Mouse (Mus musculus): ENCODE measurements at regions not wholly inside any gene's neighbourhood (a gene's known extent, or its start where the extent isn't known, plus 50 kb on each side); places are given as distances from the start of the nearest gene placed in this dataset.

GRCm38 (mm10) chr5:11983452-11983851, 65.6 kb downstream of the 4933402N22Rik start:
- DNase-seq, result no peak
- intact Hi-C loops (cut with DNase I), result no loop called here

GRCm38 (mm10) chr5:11989140-11989539, 71.3 kb downstream of the 4933402N22Rik start:
- intact Hi-C loops (cut with DNase I), result no loop called here
- no peak for DNase-seq

- intact Hi-C loops (cut with DNase I), result no loop called here
Measured at GRCm38 (mm10) chr5:12000777-12001176, 82.9 kb downstream of the 4933402N22Rik start.

GRCm38 (mm10) chr5:12006473-12006872, 88.6 kb downstream of the 4933402N22Rik start:
- intact Hi-C loops (cut with DNase I), result no loop called here
- DNase-seq, result no peak

More at GRCm38 (mm10) chr5:12000777-12001176, 82.9 kb downstream of the 4933402N22Rik start:
- no peak for DNase-seq

GRCm38 (mm10) chr5:12016332-12016731, 98.5 kb downstream of the 4933402N22Rik start:
- intact Hi-C loops (cut with DNase I), result no loop called here
- no peak for DNase-seq

- DNase-seq, result no peak
- intact Hi-C loops (cut with DNase I), result no loop called here
Measured at GRCm38 (mm10) chr5:12020489-12020888, 102.6 kb downstream of the 4933402N22Rik start.

GRCm38 (mm10) chr5:12024705-12025383, 107.0 kb downstream of the 4933402N22Rik start:
- no peak for DNase-seq
- intact Hi-C loops (cut with DNase I), result no loop called here

- DNase-seq, result peak; percentile 32 to 43
- intact Hi-C loops (cut with DNase I), result loop anchor here (2.0 to 5.0 kb wide), 3 partner anchors 353 to 527 kb away; partner anchors contain the start of gene Sema3d
Measured at GRCm38 (mm10) chr5:12030002-12030401, 112.2 kb downstream of the 4933402N22Rik start.

GRCm38 (mm10) chr5:12049806-12050205, 132.0 kb downstream of the 4933402N22Rik start:
- DNase-seq, result no peak
- intact Hi-C loops (cut with DNase I), result no loop called here

- DNase-seq, result no peak
- intact Hi-C loops (cut with DNase I), result no loop called here
Measured at GRCm38 (mm10) chr5:12080191-12080590, 162.3 kb downstream of the 4933402N22Rik start.

GRCm38 (mm10) chr5:12093680-12094079, 175.8 kb downstream of the 4933402N22Rik start:
- intact Hi-C loops (cut with DNase I), result no loop called here
- DNase-seq, result no peak

GRCm38 (mm10) chr5:12116587-12117354, 198.9 kb downstream of the 4933402N22Rik start:
- intact Hi-C loops (cut with DNase I), result no loop called here
- DNase-seq, result no peak

- intact Hi-C loops (cut with DNase I), result no loop called here
- DNase-seq, result no peak
Measured at GRCm38 (mm10) chr5:12124935-12125334, 207.1 kb downstream of the 4933402N22Rik start.

- intact Hi-C loops (cut with DNase I), result no loop called here
- no peak for DNase-seq
Measured at GRCm38 (mm10) chr5:12127484-12128265, 209.8 kb downstream of the 4933402N22Rik start.

- intact Hi-C loops (cut with DNase I), result no loop called here
- no peak for DNase-seq
Measured at GRCm38 (mm10) chr5:12138961-12139360, 221.1 kb downstream of the 4933402N22Rik start.

- no peak for DNase-seq
- intact Hi-C loops (cut with DNase I), result no loop called here
Measured at GRCm38 (mm10) chr5:12153295-12153694, 229.9 kb upstream of the Sema3d start.

GRCm38 (mm10) chr5:12154551-12155091, 228.6 kb upstream of the Sema3d start:
- DNase-seq, result no peak
- intact Hi-C loops (cut with DNase I), result no loop called here

GRCm38 (mm10) chr5:12191681-12192080, 191.5 kb upstream of the Sema3d start:
- DNase-seq, result no peak
- intact Hi-C loops (cut with DNase I), result no loop called here

- intact Hi-C loops (cut with DNase I), result no loop called here
- DNase-seq, result no peak
Measured at GRCm38 (mm10) chr5:12207452-12207851, 175.7 kb upstream of the Sema3d start.

- intact Hi-C loops (cut with DNase I), result no loop called here
- DNase-seq, result no peak
Measured at GRCm38 (mm10) chr5:12209631-12210030, 173.6 kb upstream of the Sema3d start.

GRCm38 (mm10) chr5:12213448-12213847, 169.7 kb upstream of the Sema3d start:
- no peak for DNase-seq
- intact Hi-C loops (cut with DNase I), result no loop called here
